Mouse (Mus musculus): ENCODE results near the gene Tmem100.

The Tmem100 gene

DNA sequence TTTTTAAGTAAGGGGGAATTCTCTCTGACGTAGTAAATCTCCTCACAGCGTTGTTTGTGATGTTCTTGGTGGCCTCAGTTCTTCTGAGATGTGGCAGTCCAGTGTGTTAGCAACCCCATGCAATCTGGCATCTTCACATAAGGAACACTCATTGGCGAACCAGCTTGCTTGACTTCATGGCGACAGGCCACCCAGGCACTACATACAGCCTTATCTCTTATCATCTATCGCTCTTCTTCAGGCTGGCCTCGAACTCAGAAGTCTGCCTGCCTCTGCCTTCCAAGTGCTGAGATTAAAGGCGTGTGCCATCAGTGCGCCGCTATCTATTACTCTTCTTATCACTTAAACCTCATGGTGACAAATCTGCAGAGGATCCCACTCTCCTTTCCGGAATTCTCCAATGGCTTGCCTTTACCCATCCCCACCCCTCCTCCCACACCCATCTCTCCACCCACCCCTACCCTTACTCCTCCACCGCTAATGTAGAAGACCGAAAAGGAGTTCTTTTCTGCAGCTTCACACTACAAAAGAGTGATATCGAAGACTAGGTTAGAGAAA is at the start of gene Tmem100:
Tmem100 (plus strand) TSS at position 508 of the 558 bp plus-strand sequence.
- DNase-seq = no peak

- no peak for DNase-seq
These were observed 47.2 kb upstream of the Tmem100 start for GRCm38 (mm10) chr11:89982918-89983317.

DNA sequence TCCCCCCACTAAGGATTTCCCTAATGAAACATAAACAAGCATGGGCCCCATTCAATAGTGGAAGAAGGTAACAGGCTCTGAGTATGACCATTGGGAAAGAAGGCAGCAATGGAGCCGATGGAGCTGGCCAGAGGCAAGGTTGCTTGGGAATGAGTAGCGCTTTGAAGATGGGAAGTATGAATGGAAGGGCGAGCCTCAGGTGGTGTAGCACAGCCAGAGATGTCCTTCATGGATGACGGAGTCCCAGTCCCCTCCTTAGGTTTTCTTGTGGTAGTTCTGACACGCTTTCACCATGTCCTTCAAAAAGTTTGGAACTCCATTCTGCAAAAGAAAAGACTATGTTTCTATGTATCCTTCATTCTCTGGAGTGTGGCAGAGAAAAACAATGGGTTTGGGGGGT is 45.7 kb upstream of the Tmem100 start:
- DNase-seq = no peak

GRCm38 (mm10) chr11:89985200-89986187 is 44.7 kb upstream of the Tmem100 start:
- no peak for DNase-seq

- DNase-seq = no peak
These were observed 43.6 kb upstream of the Tmem100 start for GRCm38 (mm10) chr11:89986516-89986915.

DNA sequence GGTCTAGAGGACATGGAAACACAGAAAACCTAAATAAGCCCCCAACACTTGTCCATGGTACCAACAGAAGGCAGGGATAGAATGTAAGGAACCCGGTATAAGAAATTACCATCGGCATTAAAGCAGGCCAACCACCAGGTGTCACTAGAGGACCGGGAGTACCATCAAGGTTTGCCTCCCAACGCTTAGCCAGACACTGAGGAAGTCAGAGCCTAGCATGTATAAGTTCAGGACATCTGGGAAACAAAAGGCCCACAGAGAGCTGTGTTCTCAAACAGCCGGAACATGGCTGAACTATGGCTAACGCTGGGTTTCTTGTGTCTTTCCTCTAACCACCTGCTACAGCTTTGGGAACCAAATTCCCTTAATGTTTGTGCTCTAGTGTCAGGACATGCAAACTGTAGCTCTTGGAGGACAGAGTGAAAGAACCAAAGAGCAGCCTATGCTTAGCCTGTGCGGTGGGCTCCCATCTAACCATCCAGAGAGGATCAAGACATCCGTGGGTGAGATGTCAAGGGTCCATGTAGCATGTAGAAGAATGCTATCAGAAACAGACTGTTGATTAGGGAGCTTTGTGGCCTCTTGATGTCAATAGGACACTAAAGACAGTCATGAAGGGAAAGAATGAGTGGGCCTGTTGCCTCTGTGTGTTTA is 41.1 kb upstream of the Tmem100 start:
- peak; percentile 29 for DNase-seq

DNA sequence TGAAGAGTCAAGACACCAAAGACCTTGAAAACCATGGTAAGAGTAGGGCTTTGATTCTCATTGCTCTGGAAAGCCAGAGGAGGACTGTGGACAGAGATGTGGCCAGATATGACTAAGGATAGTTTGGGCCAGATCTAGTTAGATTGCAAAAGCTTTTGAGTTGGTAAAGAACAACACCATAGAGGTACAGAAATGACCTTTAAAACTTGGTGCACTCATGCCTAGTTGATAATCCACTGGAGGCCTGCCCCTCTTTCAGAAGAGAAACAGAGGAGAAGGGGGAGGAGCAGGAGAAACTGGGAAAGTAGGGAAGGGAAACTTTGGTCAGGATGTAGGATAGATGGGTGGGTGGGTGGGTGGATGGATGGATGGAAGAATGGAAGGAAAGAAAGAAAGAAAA is 38.5 kb upstream of the Tmem100 start:
- DNase-seq = no peak

- DNase-seq = no peak
These were observed 35.4 kb upstream of the Tmem100 start for GRCm38 (mm10) chr11:89994706-89995105.

DNA sequence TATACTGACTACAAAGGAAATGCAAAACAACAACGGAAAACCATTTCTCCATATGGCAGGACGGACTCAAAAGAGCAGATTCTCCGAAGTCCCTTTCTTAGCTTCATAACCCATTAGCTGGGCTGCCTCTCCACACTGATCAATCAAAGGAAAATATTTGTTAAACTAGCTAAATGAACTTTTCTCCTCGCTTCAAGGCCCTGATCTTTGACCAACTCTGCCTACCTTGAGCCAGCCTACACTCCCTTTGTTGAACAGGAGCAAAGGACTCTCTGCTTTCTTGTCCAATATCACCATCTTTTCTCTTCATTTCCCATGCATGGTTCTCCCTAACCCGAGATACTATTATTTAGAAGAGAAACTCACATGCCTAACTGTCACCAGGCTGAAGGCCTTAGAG is 34.6 kb upstream of the Tmem100 start:
- DNase-seq = no peak

- no peak for DNase-seq
These were observed 33.7 kb upstream of the Tmem100 start for GRCm38 (mm10) chr11:89996406-89996805.

- no peak for DNase-seq
These were observed 33.3 kb upstream of the Tmem100 start for GRCm38 (mm10) chr11:89996856-89997255.

GRCm38 (mm10) chr11:89998996-89999770 is 31.0 kb upstream of the Tmem100 start:
- no peak for DNase-seq

- DNase-seq = no peak
These were observed 29.5 kb upstream of the Tmem100 start for GRCm38 (mm10) chr11:90000666-90001065.

- DNase-seq = no peak
These were observed 28.5 kb upstream of the Tmem100 start for GRCm38 (mm10) chr11:90001396-90002230.

DNA sequence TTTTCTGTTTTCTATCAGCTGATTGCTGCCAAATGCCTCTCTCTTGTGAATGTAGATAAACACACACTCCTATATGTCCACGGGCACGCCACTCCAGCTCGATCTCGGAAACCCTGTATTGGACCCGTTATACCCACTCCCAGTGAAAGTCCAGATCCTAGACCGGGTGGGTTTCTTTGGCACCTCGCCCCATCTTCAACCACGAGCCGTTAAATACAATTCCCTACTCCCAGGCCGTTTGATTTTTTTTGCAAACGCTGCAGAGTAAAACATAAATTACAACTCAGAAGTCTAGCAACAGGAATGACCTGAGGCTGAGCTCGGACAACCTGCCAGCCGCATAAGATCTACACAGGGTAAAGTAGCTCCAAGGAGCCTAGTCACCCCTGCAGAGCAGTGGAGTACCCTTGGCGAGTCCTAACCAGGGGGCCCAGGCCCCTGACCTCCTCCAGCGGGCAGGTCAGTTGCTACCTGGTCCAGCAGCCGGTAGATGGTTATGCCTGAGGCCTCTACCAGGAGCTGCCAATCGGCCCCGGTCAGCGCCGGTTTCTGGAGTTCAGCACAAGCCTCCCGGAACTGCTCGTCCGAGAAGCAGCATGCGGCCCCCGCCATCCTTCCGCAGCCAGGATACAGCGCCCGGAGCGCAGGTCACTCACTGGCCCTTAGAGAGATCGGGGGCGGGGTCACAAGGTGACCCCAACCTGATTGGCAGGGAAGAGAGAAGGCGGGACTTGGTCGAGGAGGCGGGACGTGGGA is 27.7 kb upstream of the Tmem100 start, which contains the start of gene Pctp:
Pctp (minus strand) TSS at position 664 of the 756 bp plus-strand sequence.
- DNase-seq = peak; percentile 64

- DNase-seq = no peak
These were observed 27.2 kb upstream of the Tmem100 start for GRCm38 (mm10) chr11:90002987-90003348.

GRCm38 (mm10) chr11:90003386-90003785 is 26.8 kb upstream of the Tmem100 start:
- no peak for DNase-seq

DNA sequence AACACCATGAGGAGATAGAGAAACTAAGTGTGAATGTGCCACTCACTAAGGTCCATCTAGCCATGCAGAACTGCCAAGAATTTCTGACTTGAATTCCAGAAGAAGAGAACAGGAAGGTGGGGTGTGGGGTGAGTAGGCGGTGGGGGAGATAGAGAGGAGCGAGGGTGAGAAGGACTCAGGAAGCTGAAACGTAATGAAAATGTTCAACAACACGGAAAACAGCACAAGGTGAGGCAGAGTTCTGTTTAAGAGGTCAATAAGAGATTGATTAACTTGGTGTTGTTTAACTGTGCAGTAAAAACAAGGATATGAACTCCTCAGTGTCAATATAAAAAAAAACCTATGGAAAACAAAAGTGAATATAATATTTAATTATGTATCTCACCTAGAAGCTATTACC is 24.0 kb upstream of the Tmem100 start:
- no peak for DNase-seq

GRCm38 (mm10) chr11:90007791-90008531 is 22.2 kb upstream of the Tmem100 start:
- DNase-seq = no peak

- no peak for DNase-seq
These were observed 16.5 kb upstream of the Tmem100 start for GRCm38 (mm10) chr11:90013657-90014056.

All from layer of hippocampus, adult 9-11 months (tissue).